ENCODE assay signal across 10 mouse cellular contexts in the genomic region with DNA sequence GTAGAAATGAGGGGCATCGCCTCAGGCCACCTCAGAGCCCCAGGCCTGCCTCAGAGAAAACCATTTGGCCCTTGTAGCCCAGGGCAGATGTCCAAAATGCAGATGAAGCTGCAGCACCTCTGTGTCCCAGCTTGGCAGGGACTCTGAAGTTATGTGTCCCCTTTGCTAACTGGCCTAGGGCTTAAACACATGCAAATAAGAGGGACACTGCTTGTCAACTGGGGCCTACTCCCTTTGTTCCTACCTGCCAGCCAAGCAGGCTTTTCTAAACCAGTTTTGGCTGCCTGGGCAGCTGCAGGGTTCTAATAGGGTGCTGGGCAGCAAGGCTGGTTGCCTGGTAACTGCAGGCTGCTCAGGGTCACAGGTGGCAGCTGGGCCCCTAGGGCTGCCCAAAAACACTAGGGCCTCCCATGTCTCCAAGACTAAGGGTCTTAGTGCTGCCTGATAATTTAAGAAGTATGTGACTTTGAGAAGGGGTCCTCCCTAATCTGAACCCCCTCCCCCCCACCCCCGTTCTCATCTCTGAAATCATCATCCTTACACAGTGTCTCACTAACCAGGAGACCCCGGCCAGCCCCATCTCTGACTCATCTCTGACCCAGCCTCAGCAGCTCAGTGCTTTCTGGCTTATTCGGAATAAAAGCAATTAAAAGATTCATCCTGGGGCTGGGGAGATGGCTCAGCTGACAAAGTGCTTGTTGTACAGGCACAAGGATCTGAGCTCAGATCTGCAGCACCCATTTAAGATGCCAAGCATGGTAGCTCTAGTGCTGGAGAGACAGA.
DNase-seq lines count a peak whose midpoint lies in the region; ATAC-seq lines count a peak whose summit lies in the region.
"Had no signal": no experiment of that assay in that cellular context is flagged by ENCODE, and none has a peak within 500 bp of the region (broad histone marks: within the 10 kb centered on the region; RNA-seq: fewer than 3 reads in every experiment).

No protein-coding gene starts in this region.

- WGBS in hindbrain, embryonic 12.5 days = 26% methylated on average over 4 of the region's 4 CpGs

- peaks cover 49% of the 10 kb centered on the region for H3K4me1 ChIP-seq in hindbrain, embryonic 12.5 days

- peak overlapping the region; percentile 1; the same call in 1 of the 2 replicates for H3K9ac ChIP-seq in hindbrain, embryonic 12.5 days
- H3K9ac ChIP-seq: limb, embryonic 15.5 days had no signal

- H3K4me2 ChIP-seq in hindbrain, embryonic 12.5 days (replicated peaks) = no peak overlapping the region
- H3K4me2 ChIP-seq: limb, embryonic 15.5 days had no signal

- peak; percentile 66 for ATAC-seq in hindbrain, embryonic 12.5 days (ENCODE audit: low FRiP score)
- ATAC-seq: inflammation-experienced regulatory T-cells, adult 6 months had no signal

- peaks cover 8% of the 10 kb centered on the region; the same call in 1 of the 2 replicates for H3K27me3 ChIP-seq in hindbrain, embryonic 12.5 days
- H3K27me3 ChIP-seq: limb, embryonic 15.5 days had no signal

- H3K4me3 ChIP-seq in hindbrain, embryonic 12.5 days = no peak overlapping the region
- H3K4me3 ChIP-seq: limb, embryonic 15.5 days had no signal

- DNase-seq in 3T3-L1 (ENCODE audit: low read depth, low spot score) = peak; percentile 70
- DNase-seq in brain, embryonic 18.5 days (ENCODE audit: low read depth, low spot score) = peak; percentile 45
- DNase-seq in layer of hippocampus, postnatal 36 days = peak; percentile 31 to 47
- DNase-seq in c-Kit-positive CD71-positive TER-119-positive erythroid progenitor cells, embryonic 14.5 days (ENCODE audit: low spot score) = no peak
- no peak for DNase-seq in spleen, postnatal 4 days (ENCODE audit: low spot score in 2 of 2)
- DNase-seq in spleen, postnatal 14 days (ENCODE audit: low spot score in 2 of 2) = no peak
- no peak for DNase-seq in cerebellum, postnatal 36 days

- H3K36me3 ChIP-seq in hindbrain, embryonic 12.5 days = no peaks in the 10 kb centered on the region
- H3K36me3 ChIP-seq: limb, embryonic 15.5 days had no signal

- peak overlapping the region; percentile 45; the same call in 1 of the 2 replicates for H3K27ac ChIP-seq in hindbrain, embryonic 12.5 days
- H3K27ac ChIP-seq: limb, embryonic 15.5 days had no signal

- H3K9me3 ChIP-seq in hindbrain, embryonic 12.5 days (replicated peaks) = no peaks in the 10 kb centered on the region
- H3K9me3 ChIP-seq: limb, embryonic 15.5 days had no signal

Comparison
In these comparisons a context has a peak if more than half of its experiments do, and no peak if none do; other contexts are left out.
1. DNase-seq: peak in 3T3-L1 (single experiment), brain, embryonic 18.5 days (single experiment) and layer of hippocampus, postnatal 36 days (2 of 2); none in c-Kit-positive CD71-positive TER-119-positive erythroid progenitor cells, embryonic 14.5 days (single experiment), spleen, postnatal 4 days (0 of 2), spleen, postnatal 14 days (0 of 2) and cerebellum, postnatal 36 days (0 of 2).